Mouse (Mus musculus) lung, postnatal 25 days (tissue): ENCODE data around the gene Lrp5.

ENCODE experiments used
- DNase-seq: peaks from one replicate; pipeline ENCODE4 v3.0.0; 2022; ENCODE audit warnings: low spot score

Lrp5 gene

DNA sequence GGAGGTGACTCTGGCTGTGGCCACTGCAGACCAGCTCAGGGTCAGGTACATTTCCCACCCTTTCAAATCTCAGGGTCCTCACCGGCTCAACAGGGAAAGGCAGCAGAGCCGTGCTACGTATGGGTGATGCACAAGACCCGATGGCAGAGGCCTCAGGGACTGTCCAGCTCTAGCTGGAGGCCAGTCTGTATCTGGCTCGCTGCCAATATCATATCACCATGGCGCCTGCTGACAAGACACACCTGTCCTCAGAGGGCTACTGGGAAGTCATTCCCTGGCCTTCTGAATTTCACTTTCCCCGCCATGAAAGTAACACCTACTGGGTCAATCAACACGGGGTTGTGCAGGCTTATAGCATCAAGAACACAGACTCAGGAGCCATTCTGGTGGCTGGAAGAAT, 74.6 kb downstream of the Lrp5 start:
- DNase-seq: peak; percentile 31

DNA sequence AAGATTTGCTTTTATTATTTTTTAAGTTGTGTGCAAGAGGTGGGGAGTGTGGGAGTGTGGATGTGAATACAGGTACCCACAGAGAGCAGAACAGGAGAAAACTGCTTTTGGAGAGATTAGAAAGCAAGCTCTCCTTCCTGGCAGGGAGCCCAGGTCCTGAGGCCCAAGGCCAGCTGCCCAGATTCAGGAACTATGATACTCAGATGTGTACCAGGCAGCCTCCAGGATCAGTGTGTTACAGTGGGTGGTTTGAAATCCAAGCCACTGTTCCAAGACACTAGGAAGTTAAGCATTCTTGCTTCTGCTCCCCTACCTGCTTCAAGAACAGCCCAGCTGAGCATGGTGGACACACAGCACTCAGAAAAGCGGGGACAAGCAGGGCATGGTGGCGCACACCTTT, 75.5 kb downstream of the Lrp5 start:
- DNase-seq: no peak

DNA sequence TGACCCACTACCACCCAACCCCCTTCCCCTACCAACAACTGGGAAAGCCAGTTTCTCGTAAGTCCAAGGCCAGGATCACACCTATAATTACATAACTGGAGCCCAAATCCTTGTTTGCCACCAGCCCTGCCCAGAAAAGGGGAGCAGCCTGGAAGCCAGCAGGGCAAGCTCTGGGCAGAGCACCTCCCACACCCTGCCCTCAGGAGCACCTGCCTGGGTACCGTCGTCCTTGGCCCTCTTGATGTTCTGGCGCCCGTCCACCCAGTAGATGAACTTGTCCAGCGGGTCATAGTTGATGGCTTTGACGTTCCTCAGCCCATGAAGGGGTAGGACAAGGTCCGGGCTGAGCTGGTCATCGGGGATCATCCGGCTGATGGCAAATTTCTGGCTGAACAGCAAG, 76.5 kb downstream of the Lrp5 start:
- DNase-seq: peak; percentile 41

DNA sequence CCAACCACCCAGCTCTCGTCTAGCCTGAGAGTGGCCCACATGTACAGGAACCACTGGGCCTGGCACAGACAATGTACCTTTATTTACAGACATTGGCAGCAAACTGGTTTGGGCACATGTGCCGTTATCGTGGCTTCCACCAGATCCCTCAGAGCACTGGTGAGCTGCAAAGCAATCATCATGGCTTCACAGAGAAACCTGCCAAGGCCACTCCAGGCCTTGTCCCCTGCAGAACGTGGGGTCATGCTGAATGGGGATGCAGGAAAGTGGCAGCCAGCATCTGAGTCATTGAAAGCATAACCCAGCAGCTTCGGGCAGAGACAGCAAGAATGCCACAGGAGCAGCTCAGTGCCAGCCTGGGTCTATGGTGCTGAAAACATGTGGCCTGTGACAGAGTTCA, 92.0 kb downstream of the Lrp5 start:
- no peak for DNase-seq

DNA sequence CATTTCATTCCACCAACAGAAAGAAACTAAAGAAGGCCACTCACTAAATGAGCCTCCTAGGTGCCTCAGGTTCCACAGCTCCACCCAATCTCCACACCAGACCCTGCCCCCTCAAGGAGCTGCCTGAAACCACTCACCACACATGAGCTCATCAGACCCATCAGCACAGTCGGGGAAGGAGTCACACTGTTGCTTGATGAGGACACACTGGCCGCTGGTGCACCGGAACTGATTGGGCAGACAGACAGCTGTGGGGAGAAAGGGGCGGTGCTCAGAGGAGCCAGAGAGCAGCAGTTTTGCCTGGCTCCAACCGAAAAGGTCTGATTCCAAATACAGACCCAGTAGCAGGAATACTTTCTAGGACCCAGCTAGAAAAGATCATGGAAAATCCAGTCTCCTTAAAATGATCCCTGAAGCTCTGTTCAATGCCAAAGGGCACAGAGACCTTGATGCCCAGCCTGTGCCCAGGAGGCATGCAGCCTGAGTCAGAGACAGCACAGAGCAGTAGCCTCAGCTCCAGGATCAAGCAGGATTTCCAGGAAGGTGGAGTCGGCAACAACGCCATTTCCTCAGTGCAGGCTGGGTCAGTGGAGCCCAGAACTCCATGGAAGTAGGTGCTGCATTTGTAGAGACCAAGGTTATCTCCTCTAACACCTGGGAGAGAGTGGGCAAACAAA, 92.8 kb downstream of the Lrp5 start:
- no peak for DNase-seq

DNA sequence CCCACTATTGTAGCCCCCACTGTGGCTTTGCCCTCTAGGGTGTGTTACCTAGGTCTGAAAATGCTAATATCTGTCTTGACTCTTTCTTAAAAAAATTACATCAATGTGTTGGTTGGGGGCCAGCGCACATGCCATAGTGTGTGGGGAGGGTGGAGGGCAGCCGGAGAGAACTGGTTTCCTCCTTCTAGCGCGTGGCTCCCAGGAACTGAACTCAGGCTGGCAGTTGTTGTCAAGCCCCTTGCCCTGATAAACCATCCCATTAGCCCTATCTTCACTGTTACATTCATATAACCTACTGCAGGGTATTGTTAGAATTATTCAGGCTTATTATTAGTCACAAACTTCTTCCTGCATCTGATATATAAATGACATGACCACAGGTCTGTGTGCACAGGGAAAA, 96.4 kb downstream of the Lrp5 start:
- DNase-seq: no peak

DNA sequence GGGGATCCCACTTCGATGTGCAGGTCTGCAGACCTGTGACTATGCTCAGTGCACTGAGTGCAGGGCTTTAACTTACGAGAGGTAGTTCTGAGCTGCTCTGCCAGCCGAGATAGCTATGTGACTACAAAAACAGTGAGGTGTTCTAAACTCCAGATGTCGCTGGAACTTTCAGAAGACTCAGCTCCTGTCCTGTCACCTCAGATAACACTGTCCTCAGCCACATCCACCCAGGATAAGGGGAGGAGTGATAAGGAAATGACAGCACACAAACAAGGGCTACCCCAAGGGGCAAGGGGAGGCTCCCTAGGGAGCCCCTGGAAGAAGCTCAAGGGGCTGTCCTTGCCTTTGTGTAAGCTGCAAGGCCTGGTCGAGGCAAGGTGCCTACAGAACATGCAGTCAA, 96.8 kb downstream of the Lrp5 start:
- DNase-seq: no peak

DNA sequence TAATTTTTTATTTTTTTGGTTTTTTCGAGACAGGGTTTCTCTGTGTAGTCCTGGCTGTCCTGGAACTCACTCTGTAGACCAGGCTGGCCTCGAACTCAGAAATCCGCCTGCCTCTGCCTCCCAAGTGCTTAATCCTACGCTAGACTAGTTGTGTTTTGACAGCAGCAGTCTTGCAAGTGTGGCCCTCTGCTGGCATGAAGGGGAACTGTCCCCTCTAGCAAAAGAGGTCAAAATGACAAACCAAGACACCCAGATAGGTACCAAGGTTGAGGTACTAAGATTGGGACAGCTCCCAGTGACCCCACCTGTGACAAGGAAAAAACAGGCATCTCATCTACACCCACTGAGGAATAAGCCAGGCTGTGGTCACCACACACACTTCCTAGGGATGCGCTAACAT, 98.6 kb downstream of the Lrp5 start:
- DNase-seq: peak; percentile 39

DNA sequence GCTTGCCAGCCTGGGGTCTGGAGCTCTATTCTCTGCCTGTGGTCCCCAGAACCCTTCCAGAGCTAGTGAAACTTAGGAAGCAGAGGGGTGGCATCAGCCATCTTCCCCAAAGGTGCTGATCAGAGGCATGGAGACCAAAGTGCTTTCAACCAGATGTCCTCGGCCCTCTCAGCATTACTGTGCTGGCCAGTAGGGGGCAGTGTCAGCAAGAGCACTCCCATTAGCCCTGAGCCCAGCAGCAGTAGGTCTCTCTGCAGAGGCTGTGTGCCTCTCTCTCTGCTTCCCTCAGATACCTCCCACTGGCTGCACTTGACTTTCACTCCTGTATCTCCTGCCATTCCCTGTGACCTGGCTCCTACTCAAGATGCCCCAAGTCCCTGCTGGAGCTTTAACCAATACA, 99.8 kb downstream of the Lrp5 start:
- peak; percentile 54 for DNase-seq

DNA sequence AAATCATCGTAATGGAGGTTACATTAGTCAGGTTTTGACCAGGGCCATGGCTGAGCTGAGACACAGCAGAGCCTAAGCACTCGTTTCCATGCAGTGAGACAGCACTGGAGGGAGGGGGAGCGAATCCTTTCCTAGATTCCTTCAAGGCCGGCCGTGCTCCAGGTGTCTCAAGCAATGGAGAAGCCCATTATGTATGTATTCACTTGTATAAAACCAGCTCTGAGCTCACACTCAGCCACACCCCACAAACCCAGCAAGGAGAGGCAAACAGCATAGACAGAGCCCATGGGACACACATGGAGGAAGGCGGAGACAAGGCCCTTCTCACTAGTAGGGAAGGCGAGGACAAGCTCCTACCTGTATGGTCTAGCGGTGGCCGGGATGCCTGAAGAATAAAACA, 100.3 kb downstream of the Lrp5 start:
- DNase-seq: no peak

DNA sequence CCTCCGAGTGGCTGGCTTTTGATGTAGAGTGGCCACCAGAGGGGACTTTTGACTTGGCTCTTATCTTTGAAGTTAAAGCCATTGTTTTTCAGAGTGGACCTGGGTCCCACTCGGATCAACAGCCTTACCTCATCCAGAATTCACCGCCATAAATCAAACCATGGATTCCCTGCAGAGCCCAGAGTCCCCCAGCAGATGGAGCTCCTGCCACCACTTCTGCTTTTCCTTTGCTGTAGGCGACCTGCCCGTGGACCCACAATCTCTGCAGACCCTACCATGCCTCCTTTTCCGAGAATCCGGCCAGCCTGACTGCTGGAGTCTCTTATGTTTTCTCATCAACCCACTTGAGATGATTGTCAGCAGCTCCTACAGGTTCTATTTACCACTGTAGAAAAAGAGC, 105.0 kb downstream of the Lrp5 start:
- peak; percentile 46 for DNase-seq

DNA sequence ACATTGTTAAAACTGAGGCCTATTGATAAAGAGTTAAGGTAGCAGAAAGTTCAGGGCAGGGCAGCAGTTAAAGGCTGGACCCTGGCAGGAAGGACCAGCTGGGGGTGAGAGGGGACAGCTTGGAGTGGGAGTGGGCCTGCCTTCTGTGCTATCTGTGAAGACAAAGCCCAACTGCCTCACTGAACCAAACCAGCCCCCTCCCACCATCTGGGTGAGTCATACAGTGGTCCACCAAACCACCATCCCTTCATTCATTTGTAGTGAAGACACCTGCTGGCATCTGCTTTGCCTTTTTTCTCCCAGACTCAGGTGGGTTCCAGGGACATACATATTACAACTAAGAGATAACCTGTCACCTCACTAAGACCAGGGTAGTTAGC, 108.5 kb downstream of the Lrp5 start:
- no peak for DNase-seq

DNA sequence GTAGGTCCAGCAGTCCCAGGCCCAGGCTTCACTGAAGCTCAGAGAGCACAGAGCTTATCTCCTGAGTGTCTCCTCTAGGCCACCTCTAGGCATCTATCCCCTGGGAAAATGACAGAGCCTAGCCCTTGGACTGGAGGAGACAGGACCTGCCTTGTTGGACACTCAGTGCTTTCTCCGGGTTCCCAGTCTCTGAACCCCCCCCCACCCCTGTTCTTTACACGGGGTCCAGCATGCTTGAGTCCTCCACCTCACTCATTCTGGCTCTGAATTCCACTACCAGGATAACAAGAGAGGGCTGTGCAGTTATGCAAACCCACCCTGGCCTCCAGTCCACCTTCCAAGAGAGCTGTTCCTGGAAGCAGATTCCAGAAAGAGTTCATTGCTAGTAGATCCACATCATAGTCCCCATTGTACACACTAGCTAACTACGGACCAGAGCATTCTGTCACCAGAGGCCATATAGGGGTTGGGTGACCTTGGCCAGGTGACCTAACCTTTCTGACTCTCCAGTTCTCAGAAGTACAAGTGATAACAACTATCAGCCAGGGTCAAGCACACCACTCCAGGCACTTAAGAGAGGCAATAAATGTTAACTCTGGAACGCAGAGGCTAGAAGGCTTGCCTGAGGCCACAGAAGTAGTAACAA, 109.0 kb downstream of the Lrp5 start:
- peak; percentile 51 for DNase-seq

DNA sequence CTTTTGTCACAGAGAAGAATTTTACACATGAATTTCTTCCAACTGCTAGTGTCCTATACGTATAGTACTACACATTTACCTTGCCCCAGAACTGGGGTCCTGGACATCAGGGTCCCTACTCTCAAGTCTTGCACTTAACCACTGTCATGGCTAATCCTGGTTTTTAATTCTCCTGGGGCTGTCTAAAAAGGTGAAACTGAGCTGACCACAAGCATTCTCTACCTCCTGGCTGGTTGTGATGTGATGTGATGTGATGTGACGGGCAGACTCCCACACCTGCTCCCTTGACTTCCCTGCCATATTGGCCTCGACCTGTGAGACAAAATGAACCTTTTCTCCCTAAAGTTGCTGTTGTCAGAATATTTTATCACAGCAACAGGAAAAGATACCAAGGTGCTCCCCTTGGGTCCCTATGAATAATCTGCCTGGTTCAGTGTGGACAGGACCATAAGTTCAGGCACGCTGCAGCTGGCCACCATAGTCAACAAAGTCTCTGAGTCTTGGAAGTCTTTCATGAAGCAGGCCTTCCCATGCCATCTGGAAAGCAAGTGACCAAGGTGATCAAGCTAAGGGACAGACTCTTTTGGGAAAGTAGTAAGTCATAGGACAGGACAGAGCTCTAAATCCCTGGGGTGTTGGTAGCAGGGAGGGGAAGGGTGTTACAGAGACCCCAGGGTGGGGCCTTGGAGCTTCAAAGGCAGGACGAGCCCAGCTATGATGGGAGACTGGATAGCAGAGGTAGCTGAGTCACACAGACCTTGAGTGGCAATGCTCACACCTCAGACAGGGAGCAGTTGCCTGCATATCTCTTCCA, 109.7 kb downstream of the Lrp5 start:
- no peak for DNase-seq

DNA sequence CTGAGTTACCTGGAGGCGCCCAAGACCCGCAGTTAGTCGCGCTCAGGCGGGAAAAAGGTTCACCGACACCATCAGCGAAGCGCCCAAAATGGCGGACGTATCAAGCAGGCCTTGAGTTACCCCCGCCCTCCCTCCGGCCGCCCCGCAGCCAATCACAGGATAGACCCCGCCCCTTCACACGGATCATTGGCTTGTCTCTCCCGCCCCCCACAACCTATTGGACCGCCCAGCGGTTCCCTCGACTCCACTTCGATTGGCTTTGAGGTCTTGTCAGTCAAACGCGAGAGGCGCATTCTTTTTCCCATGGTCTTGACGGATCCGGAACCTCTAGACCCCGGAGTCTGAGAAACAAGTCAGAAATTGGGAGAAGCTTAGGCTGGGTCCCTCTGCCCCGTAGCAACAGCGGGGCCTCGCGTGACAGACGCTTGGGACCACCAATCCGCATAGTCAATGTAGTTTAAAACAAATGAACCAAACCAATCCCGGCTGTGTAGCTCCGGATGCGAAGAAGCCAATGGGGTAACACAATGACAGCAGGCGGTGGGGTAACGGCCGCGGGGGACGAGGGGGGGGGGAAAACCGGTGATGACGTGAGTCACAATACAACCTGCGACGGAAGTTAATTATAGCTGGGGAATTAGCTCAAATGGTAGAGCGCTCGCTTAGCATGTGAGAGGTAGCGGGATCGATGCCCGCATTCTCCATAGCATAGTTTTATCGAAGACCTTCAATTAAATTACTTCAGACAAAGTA, 110.6 kb downstream of the Lrp5 start, which contains the start of gene Ppp6r3:
TSS of gene Ppp6r3 (minus strand) at position 118 of the 753 bp plus-strand sequence.
- DNase-seq: peak; percentile 99

DNA sequence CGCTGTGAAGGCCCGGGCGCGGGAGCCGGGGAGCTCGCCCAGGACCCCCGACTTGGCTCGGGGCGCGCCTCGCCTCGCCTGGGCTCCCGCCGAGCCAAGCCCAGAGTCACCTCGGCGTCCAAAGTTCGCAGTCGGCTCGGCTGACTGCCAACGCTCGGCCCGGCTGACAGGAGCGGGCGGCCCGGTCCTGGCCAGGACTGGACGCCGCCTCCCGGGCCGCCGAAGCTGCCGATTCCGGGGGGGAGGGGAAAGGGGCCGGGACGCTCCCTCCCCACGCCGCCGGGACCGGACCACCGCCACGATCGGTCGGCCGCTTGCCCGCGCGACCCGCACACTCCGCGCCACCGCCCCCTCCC, 111.1 kb downstream of the Lrp5 start:
- DNase-seq: peak; percentile 68

DNA sequence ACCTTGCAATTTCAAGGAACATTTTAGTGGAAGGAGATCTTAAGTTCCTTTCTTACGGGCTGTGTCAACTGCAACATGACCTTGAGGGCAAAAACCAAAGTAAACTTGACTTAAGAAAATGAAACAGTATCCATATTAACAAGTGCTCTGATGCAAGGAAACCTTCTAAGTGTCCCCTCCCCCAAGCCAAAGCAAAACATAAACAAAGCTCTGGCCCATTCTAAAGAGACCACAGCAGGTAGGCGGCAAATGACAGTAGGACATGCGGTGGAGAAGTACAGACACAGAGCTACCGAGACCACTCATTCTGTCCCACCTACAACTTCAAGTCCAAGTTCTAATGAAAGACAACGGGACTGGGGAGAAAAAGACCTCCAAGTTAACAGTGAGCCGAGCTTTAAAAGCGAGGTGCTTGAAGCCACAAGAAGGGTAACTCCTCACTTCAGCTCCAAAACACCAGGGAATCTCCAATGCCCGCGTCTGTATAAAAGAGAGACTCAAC, 111.7 kb downstream of the Lrp5 start:
- DNase-seq: peak; percentile 43

DNA sequence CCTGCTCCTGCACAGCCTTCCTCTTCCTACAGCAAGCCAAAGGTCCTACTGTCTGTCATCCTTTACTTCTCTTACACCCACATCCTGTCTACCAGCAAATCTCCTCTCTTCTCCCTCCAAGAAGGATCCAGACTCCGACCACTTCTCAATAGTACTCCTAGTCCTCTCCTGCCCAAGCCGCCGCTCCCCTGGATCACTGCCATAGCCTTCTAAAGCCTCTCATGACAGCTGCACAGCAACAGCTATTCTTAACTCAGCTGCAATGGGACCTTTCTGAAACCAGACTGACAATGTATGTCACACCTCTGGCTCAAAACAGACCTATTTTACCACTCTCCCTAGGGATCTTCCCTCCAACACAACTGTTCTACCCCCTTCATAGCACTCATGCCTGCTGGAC, 122.1 kb downstream of the Lrp5 start:
- peak; percentile 57 for DNase-seq

DNA sequence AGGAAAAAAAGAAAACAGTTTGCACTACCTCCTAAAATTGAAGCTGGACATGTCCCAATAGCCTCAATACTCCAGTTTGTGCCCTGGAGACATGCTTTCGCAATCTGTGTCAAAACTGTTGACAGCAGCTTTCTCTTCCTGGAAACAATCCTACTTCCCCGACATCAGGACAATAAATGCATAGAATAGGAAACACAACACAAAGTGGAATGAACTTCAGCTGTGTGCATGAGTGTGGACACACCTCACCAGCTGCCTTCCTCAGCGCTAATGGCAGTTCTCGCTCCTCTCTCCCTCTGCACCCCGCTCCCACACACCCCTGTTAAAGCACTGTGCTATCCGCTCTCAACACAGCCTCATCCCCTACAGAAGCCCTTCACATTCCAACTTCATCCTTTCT, 123.6 kb downstream of the Lrp5 start:
- peak; percentile 48 for DNase-seq

DNA sequence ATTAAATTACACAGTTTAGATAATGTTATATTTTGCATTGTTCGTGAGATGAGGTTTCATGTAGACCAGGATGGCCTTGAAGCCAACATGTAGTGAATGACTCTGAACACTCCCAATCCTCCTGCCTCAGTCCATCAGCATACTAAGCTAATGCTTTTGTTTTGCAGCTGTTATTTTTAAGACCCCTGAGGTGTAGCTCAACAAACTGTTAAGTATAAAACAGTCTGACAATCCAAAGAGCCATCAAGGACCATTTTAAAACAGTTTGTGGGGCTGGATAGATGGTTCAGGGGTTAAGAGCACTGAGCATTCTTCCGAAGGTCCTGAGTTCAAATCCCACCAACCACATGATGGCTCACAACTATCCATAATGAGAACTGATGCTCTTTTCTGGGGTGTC, 124.1 kb downstream of the Lrp5 start:
- no peak for DNase-seq

DNA sequence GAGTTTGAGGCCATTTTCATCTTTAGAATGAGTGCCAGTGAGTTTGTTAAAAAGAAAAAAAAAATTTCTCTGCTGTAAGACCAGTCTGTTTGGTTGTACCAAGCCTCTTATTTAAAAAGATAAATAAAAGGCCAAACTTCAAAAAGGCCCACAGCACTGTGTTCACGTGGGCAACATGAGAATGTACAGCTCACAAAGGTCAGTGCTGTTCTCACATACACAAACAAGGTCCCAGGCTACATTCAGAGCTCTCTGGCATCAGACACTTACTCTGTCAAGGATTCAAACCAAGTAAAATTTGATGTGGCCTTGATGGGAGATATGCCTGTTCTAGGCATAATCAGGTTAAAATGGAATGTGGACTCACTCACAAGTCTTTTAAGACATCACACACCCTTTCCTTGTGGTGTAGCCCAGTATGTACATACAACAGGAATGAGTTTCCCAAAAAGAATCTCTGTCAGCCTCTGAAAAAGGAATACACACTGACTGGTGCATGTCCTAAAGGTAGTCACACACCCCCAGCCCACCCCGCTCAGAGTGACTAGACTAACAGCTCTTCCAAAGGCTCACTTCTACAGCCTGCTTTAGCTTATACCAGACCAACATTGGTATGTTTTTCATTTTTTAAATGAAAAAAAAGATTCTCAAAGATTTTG, 130.1 kb downstream of the Lrp5 start:
- no peak for DNase-seq

DNA sequence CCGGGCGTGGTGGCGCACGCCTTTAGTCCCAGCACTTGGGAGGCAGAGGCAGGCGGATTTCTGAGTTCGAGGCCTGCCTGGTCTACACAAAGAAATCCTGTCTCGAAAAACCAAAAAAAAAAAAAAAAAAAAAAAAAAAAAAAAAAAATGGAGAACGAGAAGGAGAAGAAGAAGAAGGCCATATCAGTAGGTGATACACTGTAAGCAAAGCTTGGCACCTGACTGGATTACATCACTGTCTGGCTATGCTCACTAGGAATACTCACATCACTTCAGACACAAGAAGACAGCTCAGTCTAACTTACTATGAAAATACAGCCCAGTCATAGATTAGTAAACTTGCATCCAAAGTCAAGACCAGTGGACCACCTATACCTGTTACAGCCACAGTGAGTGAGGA, 131.6 kb downstream of the Lrp5 start:
- DNase-seq: no peak
